Mouse (Mus musculus) layer of hippocampus, postnatal 25 days (tissue): ENCODE results near the gene Gsk3b. TPM values are rescaled to one million over a fixed set of nuclear protein-coding genes. Genes with fewer than 3 reads are reported as not detected.
"Not testable (repeated sequence)": the region's sequence is repeated elsewhere in the genome, so short reads cannot be mapped to it uniquely, and the experiment has no call there.

Source experiments
- DNase-seq, 2 experiments: peaks; one replicate each; pipeline ENCODE4 v3.0.0; 2022; ENCODE audit warnings: mixed read lengths in 2 of 2, low spot score in 1 of 2; ENCODE audit errors: extremely low spot score in 1 of 2
- total RNA-seq, 2 experiments: library from RNA; stranded (reverse); gene quantifications; 2 replicates each; pipeline ENCODE4 v1.2.3; 2021

Gene Gsk3b
- total RNA-seq, 2 experiments from 2014 or later, result 139 to 153 TPM

GRCm38 (mm10) chr16:38181421-38181820 lies 92.6 kb downstream of the Gsk3b start:
- DNase-seq, result no peak

GRCm38 (mm10) chr16:38184657-38185269 lies 96.0 kb downstream of the Gsk3b start:
- no peak for DNase-seq

GRCm38 (mm10) chr16:38189952-38190351 lies 101.2 kb downstream of the Gsk3b start:
- no peak for DNase-seq

- DNase-seq, result no peak
These were observed 101.7 kb downstream of the Gsk3b start for GRCm38 (mm10) chr16:38190531-38190930.

- no peak for DNase-seq
These were observed 102.7 kb downstream of the Gsk3b start for GRCm38 (mm10) chr16:38191460-38191859.

GRCm38 (mm10) chr16:38192640-38193039 lies 103.8 kb downstream of the Gsk3b start:
- no peak for DNase-seq

GRCm38 (mm10) chr16:38197299-38197698 lies 108.5 kb downstream of the Gsk3b start:
- peak; percentile 26 to 68 for DNase-seq

GRCm38 (mm10) chr16:38205272-38205671 lies 116.5 kb downstream of the Gsk3b start:
- DNase-seq, result no peak

- DNase-seq, result not testable (repeated sequence)
These were observed 133.7 kb downstream of the Gsk3b start for GRCm38 (mm10) chr16:38222491-38222890.

GRCm38 (mm10) chr16:38236936-38237585 lies 148.3 kb downstream of the Gsk3b start:
- DNase-seq, result no peak

- peak in 1 of 2 experiments; percentile 36 for DNase-seq
These were observed 150.9 kb downstream of the Gsk3b start for GRCm38 (mm10) chr16:38239729-38240128.

GRCm38 (mm10) chr16:38240167-38240566 lies 151.4 kb downstream of the Gsk3b start:
- no peak for DNase-seq

GRCm38 (mm10) chr16:38244111-38244510 lies 155.3 kb downstream of the Gsk3b start:
- DNase-seq, result no peak

- no peak for DNase-seq
These were observed 156.6 kb downstream of the Gsk3b start for GRCm38 (mm10) chr16:38245379-38245778.

GRCm38 (mm10) chr16:38245849-38246585 lies 157.2 kb downstream of the Gsk3b start:
- DNase-seq, result no peak

- DNase-seq, result no peak
These were observed 159.6 kb downstream of the Gsk3b start for GRCm38 (mm10) chr16:38248331-38248961.

- DNase-seq, result no peak
These were observed 161.7 kb downstream of the Gsk3b start for GRCm38 (mm10) chr16:38250467-38250866.

- DNase-seq, result no peak
These were observed 165.2 kb downstream of the Gsk3b start for GRCm38 (mm10) chr16:38254001-38254400.

GRCm38 (mm10) chr16:38255107-38255506 lies 166.3 kb downstream of the Gsk3b start:
- DNase-seq, result no peak

GRCm38 (mm10) chr16:38255927-38256326 lies 167.1 kb downstream of the Gsk3b start:
- DNase-seq, result no peak

- no peak for DNase-seq
These were observed 182.8 kb downstream of the Gsk3b start for GRCm38 (mm10) chr16:38271601-38272000.
